Mouse (Mus musculus) heart, postnatal 10 days (tissue): Measurements from ENCODE around the gene Tefm. TPM values are rescaled to one million over a fixed set of nuclear protein-coding genes. Genes with fewer than 3 reads are reported as not detected.
"Not testable (repeated sequence)": the region's sequence is repeated elsewhere in the genome, so short reads cannot be mapped to it uniquely, and the experiment has no call there.

Experiments used
- DNase-seq, 2 experiments: peaks; one replicate each; pipeline ENCODE4 v3.0.0; 2021
- intact Hi-C: fragments of 180-260 bp; cut with DNase I; formaldehyde crosslinking; loops from one replicate; pipeline ENCODE4 v1.15.1; 2025
- total RNA-seq, 2 experiments: library from RNA; stranded (reverse); gene quantifications; 2 replicates each; pipeline ENCODE4 v1.2.3; 2021

The Tefm gene
- total RNA-seq, 2 experiments from 2014 or later, result 22.6 to 23.7 TPM

- no peak for DNase-seq
- intact Hi-C loops, result no loop called here
Measured at GRCm38 (mm10) chr11:80161041-80161440, 19.1 kb upstream of the Tefm start.

DNA sequence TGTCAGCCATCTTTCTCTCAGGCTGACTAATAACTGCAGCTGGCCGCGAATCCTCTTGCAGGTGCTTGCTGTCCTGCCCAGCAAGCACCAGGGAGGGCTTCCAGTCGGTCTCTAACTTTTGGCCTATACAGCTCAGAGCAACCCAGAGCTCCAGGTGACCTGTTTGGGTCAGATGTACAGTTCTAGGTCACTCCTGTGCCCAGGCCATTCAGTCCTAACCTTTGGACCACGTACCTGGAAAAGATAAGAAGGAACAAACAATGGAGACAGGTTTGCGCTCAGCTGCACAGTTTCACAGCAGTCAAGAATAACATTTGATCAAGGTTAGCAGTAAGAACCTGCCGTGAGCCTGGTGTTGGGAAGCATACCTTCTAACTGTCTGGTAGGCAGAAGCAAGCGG lies 17.0 kb upstream of the Tefm start:
- intact Hi-C loops, result no loop called here
- no peak for DNase-seq

GRCm38 (mm10) chr11:80156841-80157240 lies 14.9 kb upstream of the Tefm start:
- intact Hi-C loops, result no loop called here
- DNase-seq, result no peak

GRCm38 (mm10) chr11:80155961-80156360 lies 14.0 kb upstream of the Tefm start:
- intact Hi-C loops, result no loop called here
- no peak for DNase-seq

- no peak for DNase-seq
- intact Hi-C loops, result no loop called here
Measured at GRCm38 (mm10) chr11:80155541-80155940, 13.6 kb upstream of the Tefm start.

- no peak for DNase-seq
- intact Hi-C loops, result no loop called here
Measured at GRCm38 (mm10) chr11:80154501-80154900, 12.5 kb upstream of the Tefm start.

DNA sequence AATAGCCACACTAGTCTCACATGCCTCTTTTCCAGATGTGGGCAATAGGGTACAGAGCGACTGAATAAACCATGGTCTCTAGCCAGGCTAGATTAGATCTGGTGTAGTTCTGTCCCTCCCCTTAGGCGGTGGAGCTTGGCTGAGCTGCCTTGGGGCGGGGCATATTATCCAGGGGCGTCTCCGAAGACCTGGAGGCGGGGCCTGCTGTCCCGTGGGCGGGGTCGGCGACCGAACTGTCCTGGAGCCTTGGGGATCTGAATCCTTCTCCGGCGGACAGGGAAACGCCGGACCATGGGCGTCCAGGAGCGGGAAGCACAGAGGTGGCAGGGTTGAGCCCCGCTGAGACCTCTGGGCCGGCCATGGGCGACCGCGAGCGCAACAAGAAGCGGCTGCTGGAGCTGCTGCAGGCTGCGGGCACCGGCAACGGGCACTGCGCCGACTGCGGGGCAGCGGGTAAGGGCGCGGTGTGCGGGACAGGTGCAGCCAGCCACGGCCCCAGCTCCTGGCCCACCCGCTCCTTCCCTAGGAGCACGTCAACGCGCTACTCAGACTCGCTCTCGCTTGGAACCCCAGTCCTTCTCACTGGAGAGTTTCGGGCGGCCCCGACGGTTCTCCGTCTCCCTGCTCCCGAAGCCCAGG lies 12.0 kb upstream of the Tefm start, which contains the start of gene Adap2:
Adap2 (plus strand) TSS at position 249 of the 639 bp plus-strand sequence.
- DNase-seq, result peak; percentile 93 to 95
- intact Hi-C loops, result no loop called here

GRCm38 (mm10) chr11:80152376-80152775 lies 10.4 kb upstream of the Tefm start:
- DNase-seq, result no peak
- intact Hi-C loops, result no loop called here

DNA sequence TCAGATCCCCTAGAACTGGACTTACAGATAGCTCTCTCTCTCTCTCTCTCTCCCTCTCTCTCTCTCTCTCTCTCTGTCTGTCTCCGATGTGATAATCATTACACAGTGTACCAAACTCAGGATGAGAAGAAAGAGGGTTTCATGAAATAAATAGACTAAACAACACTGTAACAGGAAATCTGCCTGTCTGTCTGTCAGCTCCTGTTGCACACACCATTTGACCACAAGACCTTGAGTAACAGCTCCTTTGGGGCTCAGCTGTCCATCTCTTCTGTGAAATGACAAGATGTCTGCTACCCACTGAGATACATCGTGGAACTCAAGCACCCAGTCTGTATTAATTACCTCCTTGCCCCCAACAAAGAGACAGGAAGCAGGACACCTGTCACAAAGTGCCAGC lies 9.6 kb upstream of the Tefm start:
- no peak for DNase-seq
- intact Hi-C loops, result no loop called here

- no peak for DNase-seq
- intact Hi-C loops, result no loop called here
Measured at GRCm38 (mm10) chr11:80150566-80150965, 8.6 kb upstream of the Tefm start.

- intact Hi-C loops, result loop anchor here (10.0 kb wide), 1 partner anchor 1385 kb away; no protein-coding TSS in a partner anchor
- DNase-seq, result no peak
Measured at GRCm38 (mm10) chr11:80149412-80150023, 7.5 kb upstream of the Tefm start.

- intact Hi-C loops, result loop anchor here (10.0 kb wide), 1 partner anchor 1384 kb away; no protein-coding TSS in a partner anchor
- not testable (repeated sequence) for DNase-seq
Measured at GRCm38 (mm10) chr11:80148974-80149373, 7.0 kb upstream of the Tefm start.

DNA sequence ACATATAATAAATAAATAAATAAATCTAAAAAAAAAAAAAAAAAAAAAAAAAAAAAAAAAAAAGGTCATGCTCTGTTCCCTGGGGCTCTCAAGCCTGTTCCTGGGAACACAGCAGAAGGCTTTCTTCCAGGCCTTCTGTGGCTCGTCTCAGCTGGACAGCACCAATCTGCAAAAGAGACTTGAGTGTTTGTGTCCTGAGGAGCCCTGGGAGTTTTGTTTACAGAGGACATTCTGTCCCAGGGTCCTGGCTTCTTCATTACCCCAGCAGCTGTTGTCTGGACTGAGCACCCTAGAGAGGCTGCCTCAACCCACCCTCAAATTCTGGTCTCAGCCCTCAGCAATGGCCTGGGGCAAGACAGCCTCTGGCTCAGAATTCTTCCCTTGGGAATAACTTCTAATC lies 6.3 kb upstream of the Tefm start:
- peak; percentile 65 to 70 for DNase-seq
- intact Hi-C loops, result loop anchor here (10.0 kb wide), 1 partner anchor 1384 kb away; no protein-coding TSS in a partner anchor

- intact Hi-C loops, result loop anchor here (10.0 kb wide), 1 partner anchor 1383 kb away; no protein-coding TSS in a partner anchor
Measured at GRCm38 (mm10) chr11:80147748-80148147, 5.8 kb upstream of the Tefm start.

GRCm38 (mm10) chr11:80145787-80146275 lies 3.9 kb upstream of the Tefm start:
- DNase-seq, result no peak
- intact Hi-C loops, result loop anchor here (10.0 kb wide), 1 partner anchor 1381 kb away; no protein-coding TSS in a partner anchor

More at GRCm38 (mm10) chr11:80147748-80148147, 5.8 kb upstream of the Tefm start:
- no peak for DNase-seq

- intact Hi-C loops, result loop anchor here (2.0 to 10.0 kb wide), 2 partner anchors 40 to 1378 kb away; partner anchors contain the start of gene Rnf135
Measured at GRCm38 (mm10) chr11:80142872-80143271, 897 bp upstream of the Tefm start.

GRCm38 (mm10) chr11:80137773-80138172 lies 4.2 kb downstream of the Tefm start:
- no peak for DNase-seq
- intact Hi-C loops, result no loop called here

More at GRCm38 (mm10) chr11:80142872-80143271, 897 bp upstream of the Tefm start:
- DNase-seq, result no peak

DNA sequence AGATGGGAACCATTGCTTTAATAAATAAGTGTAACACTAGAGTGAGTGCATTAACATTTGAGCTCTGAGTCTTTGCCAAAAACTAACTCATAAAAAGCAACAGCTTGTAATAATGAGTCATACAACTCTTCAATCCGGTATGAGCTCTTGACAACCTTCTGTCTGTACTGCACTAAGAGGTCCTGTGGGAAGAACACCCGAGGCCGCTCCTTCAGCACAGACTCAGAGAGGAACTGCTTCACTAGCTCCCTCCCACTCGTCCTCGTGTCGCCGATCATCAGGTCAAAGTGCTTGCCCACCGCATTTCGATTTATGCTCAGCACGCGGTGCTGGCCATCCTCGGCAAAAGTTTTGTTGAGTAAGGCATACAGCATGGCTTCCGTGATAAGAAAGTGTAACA lies 5.2 kb downstream of the Tefm start:
- intact Hi-C loops, result no loop called here
- DNase-seq, result no peak

- no peak for DNase-seq
- intact Hi-C loops, result no loop called here
Measured at GRCm38 (mm10) chr11:80135954-80136683, 5.9 kb downstream of the Tefm start.

DNA sequence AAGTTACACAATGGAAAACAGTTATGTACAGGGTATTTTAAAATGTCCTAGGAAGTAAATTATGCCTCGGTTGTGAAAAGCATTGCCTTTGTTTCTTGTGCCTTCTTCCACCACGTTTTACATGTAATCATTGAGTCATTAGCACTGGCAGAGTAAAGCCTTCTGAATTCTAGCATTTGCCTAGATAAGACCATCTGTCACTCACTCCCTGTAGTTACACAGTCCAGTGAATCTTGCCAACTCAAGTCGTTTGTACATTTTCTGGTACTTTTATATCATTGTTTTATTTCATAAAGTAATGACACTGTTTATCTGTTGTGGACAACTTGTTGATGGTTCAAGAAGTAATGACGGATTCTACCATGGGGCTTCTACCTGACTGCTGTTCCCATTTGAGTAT lies 7.2 kb downstream of the Tefm start:
- intact Hi-C loops, result no loop called here
- DNase-seq, result no peak

- no peak for DNase-seq
- intact Hi-C loops, result no loop called here
Measured at GRCm38 (mm10) chr11:80132050-80132449, 9.9 kb downstream of the Tefm start.
